Mouse (Mus musculus): ENCODE data around the gene Gm34653.
"Not testable (repeated sequence)": the region's sequence is repeated elsewhere in the genome, so short reads cannot be mapped to it uniquely, and the experiment has no call there.

The Gm34653 gene

DNA sequence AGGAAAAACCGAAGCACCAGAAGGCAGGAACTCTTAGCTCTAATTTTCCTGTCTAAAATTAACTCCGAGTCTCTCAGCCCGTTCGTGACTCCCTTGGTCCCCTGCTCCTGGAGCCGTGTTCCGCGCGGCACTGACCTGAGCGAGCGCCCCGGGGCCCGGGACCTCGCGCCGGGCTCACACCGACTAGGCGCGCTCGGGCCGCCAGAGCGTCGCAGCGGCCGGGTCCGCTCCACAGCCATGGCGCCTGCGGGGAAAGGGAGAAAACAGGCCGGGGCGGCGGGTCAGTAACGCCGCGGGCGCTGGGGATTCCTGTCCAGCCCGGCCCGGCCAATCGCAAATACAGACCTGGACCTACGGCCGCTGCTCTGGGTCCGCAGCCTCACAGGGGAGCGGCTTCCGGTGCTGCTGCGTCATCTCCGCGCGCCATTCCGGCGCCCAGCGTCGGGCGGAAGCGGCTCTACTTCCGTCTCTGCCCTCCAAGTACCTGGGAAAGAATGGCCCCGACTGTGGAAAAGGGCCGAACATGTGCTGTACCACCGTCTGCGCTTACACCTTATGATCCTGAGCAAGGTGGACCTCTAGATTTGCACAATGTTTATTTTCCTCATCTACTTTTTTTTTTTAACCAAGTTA lies 6.9 kb upstream of the Gm34653 start, which contains the start of gene Fbxw2:
TSS of gene Fbxw2 (minus strand) at position 485 of the 633 bp plus-strand sequence.
- DNase-seq = peak; percentile 91 to 95

DNA sequence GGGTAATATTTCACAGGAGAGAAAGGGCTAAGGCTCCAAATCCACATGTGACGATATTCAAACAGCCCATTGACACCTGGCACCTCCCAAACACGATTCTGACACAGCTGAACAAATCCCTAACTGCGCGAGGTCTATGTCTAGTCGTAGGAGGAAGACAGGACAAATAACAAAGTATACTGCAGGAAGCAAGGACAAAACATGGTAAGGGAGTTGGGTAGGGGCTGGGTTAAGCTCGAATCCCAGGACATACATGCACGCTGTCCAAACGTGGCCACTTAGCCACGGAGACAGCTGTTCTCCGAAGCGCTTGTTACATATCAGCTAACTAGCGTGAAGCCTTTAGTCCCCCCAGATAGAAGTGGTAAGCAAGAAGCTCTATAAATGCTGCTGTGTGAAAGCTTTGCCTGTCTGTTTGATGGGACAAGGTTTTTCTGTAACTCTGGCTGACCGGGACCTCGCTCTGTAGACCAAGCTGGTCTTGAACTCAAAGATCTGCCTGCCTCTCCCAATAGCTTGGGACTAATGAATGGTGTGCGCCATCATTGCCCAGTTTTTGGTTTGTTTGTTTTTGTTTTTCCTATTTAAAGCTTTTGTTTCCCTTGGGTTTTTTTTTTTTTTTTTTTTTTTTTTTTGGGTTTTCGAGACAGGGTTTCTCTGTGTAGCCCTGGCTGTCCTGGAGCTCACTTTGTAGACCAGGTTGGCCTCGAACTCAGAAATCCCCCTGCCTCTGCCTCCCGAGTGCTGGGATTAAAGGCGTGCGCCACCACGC lies 6.2 kb upstream of the Gm34653 start:
- DNase-seq = no peak

DNA sequence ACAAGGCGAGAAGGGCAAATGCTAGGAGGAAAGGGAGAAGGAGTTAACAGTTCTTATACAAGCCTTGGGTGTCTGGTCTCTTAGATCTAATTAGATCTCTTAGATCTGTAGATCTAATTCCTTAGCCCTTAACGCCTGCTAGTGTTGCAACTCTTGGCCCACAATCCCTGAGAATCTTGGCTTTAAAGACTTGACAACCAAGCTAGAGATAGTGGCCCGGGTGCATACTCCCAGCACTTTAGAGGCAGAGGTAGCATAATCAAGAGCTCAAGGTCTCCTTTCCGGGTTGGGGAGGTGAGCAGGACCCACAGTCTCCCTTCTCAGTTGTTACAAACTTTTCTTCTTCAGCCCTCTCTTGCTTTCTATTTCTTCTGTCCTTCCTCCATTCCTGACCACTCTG lies 5.2 kb upstream of the Gm34653 start:
- DNase-seq = no peak

DNA sequence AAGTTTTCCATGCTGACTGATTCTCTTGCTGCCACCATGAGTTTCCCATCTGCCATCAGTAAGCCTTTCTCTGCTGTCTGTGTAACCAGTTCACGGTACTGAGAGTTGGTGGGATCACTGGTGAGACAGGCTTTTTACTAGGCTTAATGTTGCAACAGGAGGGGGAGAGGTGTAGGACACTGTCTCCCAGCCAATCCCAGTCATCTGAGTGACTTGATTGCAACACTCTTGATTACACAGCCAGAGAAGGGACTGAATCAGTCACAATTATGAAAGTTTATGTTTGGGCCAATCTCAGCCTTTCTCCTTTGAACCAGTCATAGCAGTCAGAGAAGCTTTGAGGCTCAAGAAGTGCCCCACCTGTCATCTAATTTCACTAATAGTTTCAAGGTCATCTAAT lies 4.8 kb upstream of the Gm34653 start:
- DNase-seq = no peak

DNA sequence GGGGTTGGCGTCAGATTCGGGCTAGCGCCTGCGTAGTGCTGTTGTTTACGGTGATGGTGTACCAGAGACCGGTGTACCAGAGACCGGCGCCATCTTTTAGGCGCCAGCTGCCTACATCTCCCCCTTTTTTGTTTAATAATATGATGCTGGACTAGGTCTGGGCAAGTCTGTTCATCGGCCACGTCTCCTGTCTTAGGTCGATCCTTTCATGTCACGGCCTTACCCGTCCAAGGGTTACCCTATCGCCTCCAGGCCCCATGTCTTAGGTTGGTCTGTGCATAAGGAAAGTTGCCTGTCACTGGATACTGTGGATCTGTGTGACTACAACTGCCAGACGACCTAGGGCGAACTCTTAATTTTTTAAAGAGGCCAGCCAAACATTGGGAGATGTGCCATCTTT lies 2.7 kb upstream of the Gm34653 start:
- not testable (repeated sequence) for DNase-seq

DNA sequence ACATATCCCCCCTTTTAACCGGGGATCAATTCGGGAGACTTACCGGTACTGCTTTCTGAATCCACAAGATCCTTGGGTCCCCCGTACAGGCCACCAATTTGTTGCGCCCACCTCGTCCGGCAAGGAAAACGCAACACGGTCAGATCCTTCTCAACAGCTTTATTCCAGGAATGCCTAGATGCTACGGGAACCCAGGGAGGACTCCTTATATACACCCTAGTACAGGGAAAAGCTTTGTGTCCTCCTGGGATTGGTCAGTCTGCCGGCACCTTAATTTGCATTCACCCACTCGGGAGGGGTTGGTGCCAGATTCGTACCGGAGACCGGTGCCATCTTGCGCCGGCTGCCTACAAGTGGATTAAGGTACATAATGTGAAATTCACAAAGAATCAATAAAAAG lies 817 bp downstream of the Gm34653 start:
- DNase-seq = no peak

DNA sequence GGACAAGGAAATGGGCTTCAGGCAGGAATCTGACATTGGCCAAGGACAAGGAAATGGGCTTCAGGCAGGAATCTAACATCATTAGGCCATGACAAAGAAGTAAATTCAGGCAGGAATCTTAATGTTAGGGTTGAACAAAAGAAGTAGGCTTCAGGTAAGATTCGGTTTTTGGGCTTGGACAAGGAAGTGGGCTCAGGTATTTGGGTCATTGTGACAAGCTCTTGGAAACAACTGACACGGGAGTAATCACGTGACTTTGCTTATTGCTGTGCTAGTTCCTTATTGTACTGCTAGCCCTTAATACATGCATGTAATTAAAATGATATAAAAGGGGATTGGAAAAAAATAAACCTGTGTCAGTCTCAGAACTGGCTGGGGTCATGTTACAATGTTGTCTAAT lies 2.9 kb downstream of the Gm34653 start:
- no peak for DNase-seq

DNA sequence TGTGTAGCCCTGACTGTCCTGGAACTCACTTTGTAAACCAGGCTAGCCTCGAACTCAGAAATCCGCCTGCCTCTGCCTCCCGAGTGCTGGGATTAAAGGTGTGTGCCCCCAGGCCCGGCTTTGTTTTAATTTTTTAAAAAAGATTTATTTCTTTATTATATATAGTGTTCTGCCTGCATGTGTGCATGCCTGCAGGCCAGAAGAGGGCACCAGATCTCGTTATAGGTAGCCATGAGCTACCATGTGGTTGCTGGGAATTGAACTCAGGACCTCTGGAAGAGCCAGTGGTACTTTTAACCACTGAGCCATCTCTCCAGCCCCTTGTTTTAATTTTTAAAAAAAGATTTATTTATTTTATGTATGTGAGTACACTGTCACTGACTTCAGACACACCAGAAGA lies 7.3 kb downstream of the Gm34653 start:
- not testable (repeated sequence) for DNase-seq

DNA sequence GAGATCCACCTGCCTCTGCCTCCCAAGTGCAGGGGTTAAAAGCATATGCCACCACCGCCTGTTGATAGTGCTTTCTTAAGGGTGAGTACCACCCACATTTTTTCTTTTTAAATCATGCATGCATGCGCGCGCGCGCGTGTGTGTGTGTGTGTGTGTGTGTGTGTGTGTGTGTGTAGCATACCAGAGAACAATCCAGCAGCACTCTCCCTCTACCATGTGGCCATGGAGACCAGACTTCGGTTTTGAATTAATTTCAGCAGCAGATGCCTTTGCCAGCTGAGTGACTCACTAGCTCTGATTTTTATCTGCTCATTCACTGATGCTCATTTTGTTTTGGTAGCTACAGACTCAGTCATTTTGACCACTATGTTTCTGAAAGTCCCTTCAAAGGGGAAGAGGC lies 8.9 kb downstream of the Gm34653 start:
- no peak for DNase-seq

DNA sequence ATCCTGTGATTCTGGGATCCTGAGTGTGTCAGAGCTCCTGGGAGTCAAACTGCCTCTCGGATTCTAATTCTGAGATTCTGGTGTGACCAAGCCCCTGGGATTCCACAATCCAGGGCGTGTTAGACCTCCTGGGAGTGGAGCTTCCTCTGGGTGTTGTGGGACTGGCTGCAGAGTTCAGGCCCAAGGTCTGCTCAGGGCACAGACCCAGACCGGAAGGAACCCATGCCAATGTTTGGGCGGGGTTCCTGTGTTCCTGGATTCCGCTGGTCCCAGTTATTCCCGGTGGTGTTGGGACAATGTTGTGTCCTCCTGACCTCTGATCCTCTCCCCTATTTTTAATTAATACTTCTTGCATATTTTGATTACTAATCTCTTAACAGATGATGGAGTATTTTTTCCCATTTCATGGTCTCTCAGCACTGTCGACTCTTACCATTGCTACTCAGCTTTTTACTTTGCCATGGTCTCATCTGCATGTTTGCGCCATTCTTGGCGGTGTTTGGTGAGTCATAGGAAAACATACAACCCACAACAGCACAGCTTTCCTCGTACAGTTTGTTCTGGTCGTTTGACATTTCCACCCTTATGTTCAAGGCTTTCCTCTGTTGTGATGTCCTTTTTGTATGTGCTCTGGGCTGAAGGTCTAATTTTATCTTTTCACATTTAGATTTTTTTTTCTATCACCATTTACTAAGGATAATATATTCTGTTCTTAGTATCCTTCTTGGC lies 10.6 kb downstream of the Gm34653 start:
- DNase-seq = no peak

DNA sequence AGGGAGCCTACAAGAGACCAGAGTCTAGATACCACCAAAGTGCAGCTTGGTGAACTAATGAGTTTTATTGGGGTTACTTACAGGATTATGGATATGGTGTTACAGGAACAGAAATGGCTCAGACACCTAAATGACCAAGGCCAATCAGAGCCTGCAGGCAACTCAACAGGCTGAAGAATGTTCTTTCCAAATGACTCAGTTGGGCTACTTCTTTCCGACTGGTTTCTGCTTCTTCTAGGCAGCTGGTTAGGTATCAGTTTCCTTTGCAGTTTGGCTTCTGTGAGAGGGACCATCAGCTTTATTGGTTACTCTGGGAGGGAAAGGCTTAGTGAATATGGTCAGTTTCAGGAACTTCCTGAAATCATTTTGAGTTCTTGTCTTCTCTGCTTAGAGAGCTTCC lies 14.9 kb downstream of the Gm34653 start:
- no peak for DNase-seq

DNA sequence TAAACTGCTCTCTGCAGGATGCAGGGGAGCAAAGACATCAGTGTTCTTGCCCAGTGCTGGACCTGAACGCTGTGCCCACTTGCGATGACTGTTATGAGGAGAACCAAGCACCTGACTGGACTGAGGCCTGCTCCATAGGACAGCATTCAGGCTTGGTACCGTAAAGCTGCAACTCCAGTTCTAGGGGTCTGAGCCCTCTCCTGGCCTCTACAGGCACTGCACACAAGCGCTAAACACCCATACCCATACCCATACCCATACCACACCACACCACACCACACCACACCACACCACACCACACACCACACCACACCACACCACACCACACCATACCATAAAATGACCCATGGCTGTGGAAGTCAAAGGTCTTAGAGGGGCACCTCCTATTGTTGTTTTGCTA lies 22.5 kb downstream of the Gm34653 start:
- no peak for DNase-seq

DNA sequence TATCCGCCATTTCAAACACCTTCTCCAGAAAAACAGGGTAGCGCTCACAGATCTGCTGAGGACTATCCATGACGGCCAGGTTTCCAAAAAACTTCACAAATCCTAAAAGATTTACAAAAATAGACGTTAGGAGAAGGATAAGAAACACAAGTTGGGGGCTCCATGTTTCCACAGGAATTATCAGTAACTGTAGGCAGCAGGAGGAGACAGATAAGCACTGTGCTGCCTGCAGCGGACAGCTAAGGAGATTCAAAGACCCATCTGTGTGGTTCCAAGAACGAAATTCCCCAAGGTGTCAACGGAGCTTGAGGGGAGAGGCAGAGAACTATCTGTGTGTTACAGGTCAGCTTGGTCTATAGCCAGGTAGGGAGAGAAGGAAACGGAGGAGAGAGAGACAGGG lies 24.9 kb downstream of the Gm34653 start:
- no peak for DNase-seq

DNA sequence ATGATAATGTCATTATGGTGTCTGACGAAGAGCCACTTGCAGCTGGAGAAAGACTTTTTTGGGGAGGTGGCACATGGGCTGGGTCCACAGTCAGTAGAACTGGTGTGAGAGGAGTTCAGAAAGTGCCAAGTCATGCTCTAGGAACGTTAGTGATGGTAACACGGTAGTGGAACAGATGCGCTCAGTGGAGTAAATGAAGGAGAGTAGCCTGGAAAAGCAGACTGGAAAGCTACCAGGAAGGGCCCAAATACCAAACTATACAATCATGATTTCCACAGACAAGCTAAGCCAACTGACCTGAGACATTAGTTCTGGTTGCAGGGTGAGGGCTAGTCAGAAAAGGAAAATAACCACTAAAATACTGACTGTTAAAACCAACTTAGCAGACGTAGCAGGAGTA lies 36.9 kb downstream of the Gm34653 start:
- peak in 1 of 2 experiments; percentile 6 for DNase-seq

DNA sequence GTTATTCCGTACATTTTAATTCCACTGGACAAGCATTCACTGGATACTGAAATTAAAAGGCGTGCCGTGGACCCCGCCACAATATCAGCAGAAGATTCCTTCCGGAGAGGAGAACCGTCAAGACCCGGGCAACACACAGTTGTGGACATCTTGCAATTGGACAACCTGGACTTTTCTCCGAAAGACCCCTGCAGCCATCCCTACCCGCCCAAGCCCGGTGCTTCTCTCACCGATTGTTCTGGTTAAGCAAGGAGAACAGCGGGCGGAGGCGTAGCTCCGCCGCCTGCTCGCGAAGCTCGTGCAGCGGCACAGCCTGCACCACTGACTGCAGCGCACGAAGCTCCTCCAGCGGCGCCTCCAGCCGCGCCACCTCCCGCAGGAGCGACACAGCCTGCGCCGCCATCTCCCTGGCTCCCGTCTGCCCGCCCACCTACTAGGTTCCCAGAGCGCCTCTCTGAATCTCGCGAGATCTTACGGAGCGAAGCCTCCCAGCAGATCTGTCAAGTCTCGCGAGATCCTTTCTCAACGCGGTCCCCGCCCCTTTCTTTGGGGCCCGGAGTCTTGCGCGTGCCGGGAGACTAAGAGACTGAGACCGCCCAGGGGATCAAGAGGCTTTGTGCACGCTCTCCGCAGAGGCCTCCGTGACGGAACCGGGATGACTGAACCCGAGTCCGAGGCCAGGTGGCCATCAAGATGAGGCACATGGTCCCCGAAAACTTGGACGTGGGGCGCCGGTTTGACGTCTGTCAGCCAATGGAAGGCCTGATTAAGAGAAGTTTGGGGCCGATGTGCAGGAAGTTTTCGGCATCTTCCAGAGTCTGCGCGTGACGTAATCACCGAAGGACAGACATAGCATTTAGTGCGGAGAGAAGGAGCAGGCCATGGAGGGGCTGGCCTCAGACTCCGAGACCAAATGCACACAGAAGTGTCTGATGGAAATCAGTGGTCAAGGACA lies 38.0 kb downstream of the Gm34653 start:
- peak; percentile 88 to 93 for DNase-seq

DNA sequence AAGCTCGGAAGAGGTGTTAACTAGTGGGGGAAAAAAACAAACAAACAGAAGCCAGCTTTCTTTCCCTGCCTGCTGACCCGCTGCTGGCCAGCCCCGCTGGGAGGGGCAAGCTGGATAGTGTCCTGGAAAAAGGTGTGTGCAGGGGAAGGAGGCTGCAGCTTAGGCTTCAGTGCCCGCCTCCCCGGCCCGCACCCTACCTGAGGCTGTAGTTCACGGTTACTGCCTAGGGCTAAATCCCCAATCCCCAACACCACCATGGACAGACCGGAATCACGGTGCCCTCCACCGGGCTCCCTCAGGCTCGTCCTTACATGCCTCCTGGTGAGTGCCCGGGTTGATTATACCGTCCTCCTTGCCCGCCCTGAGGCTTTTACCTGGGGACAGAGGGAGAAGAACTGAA lies 41.5 kb downstream of the Gm34653 start, which contains the start of gene Cutal:
TSS of gene Cutal (plus strand) at position 126 of the 400 bp plus-strand sequence.
- no peak for DNase-seq

DNA sequence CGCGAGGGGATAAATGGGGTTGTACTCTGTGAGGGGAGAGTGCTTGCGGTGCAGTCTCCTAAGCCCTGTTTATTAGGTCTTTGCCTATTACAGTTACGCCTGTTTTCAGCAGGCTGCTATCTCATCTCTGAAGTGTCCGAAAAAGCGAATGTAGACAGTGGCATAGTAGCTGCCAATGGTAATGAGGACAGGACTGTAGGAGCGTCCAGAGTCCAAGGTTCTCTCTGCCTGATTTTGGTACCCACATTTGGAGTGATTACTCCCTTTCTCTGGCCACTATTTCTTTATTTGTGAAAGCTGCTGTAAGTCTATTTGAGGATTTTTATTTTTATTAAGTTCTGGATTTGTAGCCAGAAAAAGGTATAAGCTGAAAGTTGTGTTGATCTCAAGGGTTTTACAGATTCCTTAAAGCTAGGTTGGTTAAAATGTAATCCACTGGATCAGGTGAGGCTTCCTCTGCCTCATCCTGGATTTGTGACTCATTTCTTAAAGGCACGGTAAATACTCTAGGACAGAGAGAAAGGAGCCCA lies 42.1 kb downstream of the Gm34653 start, which contains the start of gene Psmd5:
TSS of gene Psmd5 (minus strand) at position 153 of the 530 bp plus-strand sequence.
- DNase-seq = no peak

DNA sequence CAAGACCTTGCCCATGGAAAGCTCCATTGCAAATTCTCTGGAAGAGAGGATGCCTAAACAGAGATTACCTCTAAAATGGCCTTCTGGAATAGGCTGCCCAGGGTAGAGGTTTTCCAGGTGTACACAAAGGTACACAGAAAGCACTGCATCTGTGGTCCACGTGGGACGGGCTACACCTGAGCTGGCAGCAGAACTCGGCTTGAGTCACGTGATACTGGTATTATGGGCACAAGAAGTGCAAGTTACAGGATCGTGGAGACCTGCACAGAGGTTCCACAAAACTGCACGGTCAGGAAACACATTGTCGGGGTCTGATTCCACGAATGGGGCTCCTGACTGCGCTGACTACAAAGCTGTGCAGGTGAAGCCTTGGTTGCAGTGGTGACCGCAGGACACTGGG lies 47.2 kb downstream of the Gm34653 start:
- DNase-seq = no peak

DNA sequence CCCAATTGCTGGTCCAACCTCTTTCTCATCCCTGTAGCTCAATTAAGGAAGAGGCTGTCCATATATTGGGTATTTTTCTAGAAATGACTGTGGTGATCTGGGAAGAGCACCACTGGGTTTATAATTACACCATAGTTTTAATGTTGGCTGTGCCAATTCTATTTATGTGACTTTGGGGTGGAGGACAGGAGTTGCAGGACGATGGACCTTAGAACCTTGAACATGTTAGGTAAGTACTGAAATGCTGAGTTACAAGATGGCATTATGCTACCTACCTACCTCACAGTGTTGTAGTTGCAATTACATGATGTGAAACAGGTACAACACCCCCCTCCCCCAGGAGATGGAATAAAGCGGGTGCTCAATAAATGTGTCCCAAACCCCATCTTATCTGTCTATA lies 50.0 kb downstream of the Gm34653 start:
- DNase-seq = no peak

DNA sequence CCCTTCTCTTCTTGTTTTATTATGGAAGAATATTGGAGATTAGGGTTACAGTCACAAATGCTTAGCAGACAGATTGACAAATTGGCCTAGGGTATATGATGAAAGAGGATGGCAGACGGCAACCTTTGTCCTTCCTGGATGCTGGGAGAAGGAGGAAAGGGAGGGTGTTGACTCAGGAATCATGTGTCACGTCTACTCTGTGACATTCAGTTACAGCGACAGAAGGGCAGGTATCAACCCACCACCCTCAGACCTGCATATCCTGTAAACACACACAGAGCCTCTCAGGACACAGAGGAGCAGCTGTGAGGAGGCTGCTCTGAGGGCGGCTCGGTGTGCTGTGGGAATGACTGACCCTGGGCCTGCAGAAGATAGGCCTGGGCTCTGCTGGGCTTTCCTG lies 50.4 kb downstream of the Gm34653 start:
- no peak for DNase-seq

DNA sequence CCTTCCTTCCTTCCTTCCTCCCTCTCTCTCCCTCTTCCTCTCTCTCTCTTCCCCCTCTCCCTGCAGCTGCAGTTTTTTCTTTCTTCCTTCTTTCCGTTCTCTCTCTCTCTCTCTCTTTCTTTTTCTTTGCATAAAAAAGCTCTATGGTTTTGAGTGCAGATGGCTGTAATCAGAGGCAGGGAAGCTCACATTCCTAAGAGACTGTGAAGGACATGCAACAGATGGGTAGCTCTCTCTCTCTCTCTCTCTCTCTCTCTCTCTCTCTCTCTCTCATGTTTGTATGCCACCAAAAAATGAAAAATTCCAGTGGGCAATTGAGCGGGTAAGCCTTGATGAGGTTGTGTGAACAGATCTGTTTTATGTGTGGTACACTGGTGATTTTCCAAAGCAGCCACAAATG lies 51.4 kb downstream of the Gm34653 start:
- DNase-seq = no peak

Measured in cerebellum, adult 18-20 months (tissue).